Mouse (Mus musculus): Measurements from ENCODE around the gene Zfp791. TPM values are rescaled to one million over a fixed set of nuclear protein-coding genes. Genes with fewer than 3 reads are reported as not detected.
A peak's percentile ranks its signal among the peaks of the same experiment; 100 is the strongest.
"Not testable (repeated sequence)": the region's sequence is repeated elsewhere in the genome, so short reads cannot be mapped to it uniquely, and the experiment has no call there.

The Zfp791 gene
- 1.0 and 1.2 TPM in 2 replicates for polyA plus RNA-seq (2015; fragmentation: Nextera tagmentation; extraction: Ambion mirVana)

DNA sequence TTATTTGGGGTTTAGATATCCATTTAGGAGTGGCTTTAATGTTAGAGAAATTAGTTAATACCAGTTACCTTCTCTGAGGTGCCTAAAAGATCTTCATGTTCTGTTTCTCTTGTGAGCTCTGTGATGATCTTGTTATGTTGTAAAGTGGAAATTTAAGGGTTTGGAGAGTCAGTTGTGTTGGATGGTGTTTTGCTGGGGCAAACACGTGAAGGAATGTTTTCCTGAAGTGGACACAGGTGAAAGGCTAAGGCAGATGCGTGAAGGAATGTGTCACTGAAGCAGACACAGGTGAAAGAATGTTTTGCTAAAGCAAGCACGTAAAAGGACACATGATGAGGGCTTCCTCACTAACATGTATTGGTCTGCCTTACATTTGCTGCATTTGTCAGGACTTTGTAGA, at the start of gene Zfp791:
TSS of gene Zfp791 (minus strand) at position 101 of the 400 bp plus-strand sequence.
- Histone ChIP-seq H3K9ac (no peak within 1 kb of the TSS), H3K9me3 (no peaks in the 10 kb centered on the region), H3K4me2 (no peak within 1 kb of the TSS), H3K4me1 (0 out of 2 replicates have a peak, but pooled peaks cover 4% of the 10 kb centered on the region), H3K27ac (replicated peaks) (no peak within 1 kb of the TSS), H3K4me3 (no peak within 1 kb of the TSS), H3K36me3 (no peaks in the 10 kb centered on the region), H3K27me3 (replicated peaks) (no peaks in the 10 kb centered on the region)
- no peak for ATAC-seq (ENCODE audit: extremely low read depth, insufficient number of reproducible peaks, low FRiP score, low TSS enrichment)
- WGBS, result 64% methylated on average over 3 of the region's 3 CpGs

DNA sequence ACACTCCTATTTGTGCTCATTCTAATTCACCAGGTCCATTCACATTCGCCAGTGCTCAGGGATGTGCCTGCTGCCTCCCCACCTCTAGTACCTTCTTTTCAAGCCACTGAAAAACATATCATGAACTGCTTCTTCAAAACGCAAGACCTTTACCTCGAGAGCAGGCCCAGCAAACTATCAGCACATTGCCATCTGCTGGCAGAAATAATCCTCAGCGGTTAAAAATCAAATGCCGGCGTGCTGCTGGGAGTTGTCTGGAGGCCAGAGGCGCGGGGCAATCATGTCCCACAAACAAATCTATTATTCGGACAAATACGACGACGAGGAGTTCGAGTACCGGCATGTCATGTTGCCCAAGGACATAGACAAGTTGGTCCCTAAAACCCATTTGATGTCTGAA, 48.4 kb upstream of the Zfp791 start:
- Histone ChIP-seq H3K9ac (no peak overlapping the region), H3K9me3 (no peaks in the 10 kb centered on the region), H3K27ac (replicated peaks) (no peak overlapping the region), H3K27me3 (replicated peaks) (no peaks in the 10 kb centered on the region), H3K4me2 (no peak overlapping the region), H3K4me3 (no peak overlapping the region), H3K4me1 (no peaks in the 10 kb centered on the region), H3K36me3 (no peaks in the 10 kb centered on the region)
- WGBS, result 25% methylated on average over 14 of the region's 14 CpGs
- no peak for ATAC-seq (ENCODE audit: extremely low read depth, insufficient number of reproducible peaks, low FRiP score, low TSS enrichment)

DNA sequence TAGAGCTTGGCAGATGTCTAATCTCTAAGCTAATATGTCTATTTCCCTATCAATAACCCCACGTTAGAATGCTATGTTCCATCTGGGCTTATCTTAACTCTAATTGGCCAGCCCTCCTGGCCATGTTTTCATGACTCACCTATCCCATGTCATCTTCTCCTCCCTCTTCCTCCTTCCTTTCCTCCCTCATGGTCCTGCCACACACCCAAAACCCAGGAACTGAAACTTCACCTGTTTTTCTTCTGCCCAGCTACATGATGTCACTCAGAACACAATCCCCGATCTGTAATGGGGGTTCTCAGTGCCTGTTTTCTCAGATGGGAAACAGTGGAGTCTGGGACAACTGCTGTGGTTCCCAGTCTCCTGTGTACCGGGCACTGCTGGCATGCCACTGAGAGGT, 28.7 kb upstream of the Zfp791 start, which contains the start of gene Cks1brt:
TSS of gene Cks1brt (plus strand) at position 301 of the 400 bp plus-strand sequence.
- H3K4me1 ChIP-seq, result no peaks in the 10 kb centered on the region
- H3K27ac ChIP-seq (replicated peaks), result no peak within 1 kb of the TSS
- H3K9ac ChIP-seq, result no peak within 1 kb of the TSS
- no peak for ATAC-seq (ENCODE audit: extremely low read depth, insufficient number of reproducible peaks, low FRiP score, low TSS enrichment)
- no peak within 1 kb of the TSS for H3K4me2 ChIP-seq
- no peaks in the 10 kb centered on the region for H3K27me3 ChIP-seq (replicated peaks)
- no peak within 1 kb of the TSS for H3K4me3 ChIP-seq
- H3K36me3 ChIP-seq, result no peaks in the 10 kb centered on the region
- 78% methylated on average over 3 of the region's 3 CpGs for WGBS
- H3K9me3 ChIP-seq, result peaks cover 49% of the 10 kb centered on the region

DNA sequence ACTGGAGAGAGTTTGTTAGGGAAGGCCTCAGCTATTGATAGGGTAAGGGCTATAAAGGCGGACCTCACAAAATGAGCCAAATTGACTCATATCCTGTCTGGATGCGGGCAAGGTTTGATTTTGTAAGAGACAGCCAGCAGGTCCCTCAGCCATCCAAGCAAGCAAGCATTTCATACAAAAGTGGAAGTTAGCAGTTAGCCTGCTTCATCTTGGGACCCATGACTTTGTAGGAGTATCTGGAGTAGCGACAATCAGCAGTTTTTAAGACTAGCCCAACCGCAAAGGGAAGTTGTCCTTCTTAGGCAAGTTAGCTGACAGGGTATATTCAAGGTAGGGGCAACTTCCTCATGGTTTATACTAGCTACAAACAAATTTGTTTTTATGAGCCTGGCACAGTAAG, 19.6 kb upstream of the Zfp791 start:
- Histone ChIP-seq H3K4me3 (no peak overlapping the region), H3K4me1 (no peaks in the 10 kb centered on the region), H3K27ac (replicated peaks) (no peak overlapping the region), H3K4me2 (no peak overlapping the region), H3K9me3 (peaks cover 36% of the 10 kb centered on the region), H3K27me3 (replicated peaks) (no peaks in the 10 kb centered on the region), H3K9ac (no peak overlapping the region), H3K36me3 (no peaks in the 10 kb centered on the region)
- 80% methylated on average over 4 of the region's 4 CpGs for WGBS
- no peak for ATAC-seq (ENCODE audit: extremely low read depth, insufficient number of reproducible peaks, low FRiP score, low TSS enrichment)

DNA sequence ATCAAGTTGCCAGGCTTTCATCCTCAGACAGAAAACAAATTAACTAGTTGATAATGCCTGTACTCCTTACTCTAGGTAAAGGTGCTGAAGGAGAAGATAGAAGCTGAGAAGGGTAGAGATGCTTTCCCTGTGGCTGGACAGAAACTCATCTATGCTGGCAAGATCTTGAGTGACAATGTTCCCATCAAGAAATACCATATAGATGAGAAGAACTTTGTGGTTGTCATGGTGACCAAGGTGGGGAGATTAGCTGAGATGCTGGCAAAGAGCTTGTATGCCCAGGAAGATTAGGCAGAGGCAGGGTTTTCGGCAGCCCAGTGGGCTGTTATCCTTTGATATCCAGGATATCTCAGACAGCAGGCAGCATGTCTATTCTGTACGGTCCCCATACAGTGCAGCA, 12.8 kb upstream of the Zfp791 start:
- WGBS, result 75% methylated on average over 2 of the region's 2 CpGs
- H3K4me2 ChIP-seq; H3K4me1 ChIP-seq; H3K9ac ChIP-seq; H3K4me3 ChIP-seq; H3K9me3 ChIP-seq; H3K27me3 ChIP-seq (replicated peaks); ATAC-seq (ENCODE audit: extremely low read depth, insufficient number of reproducible peaks, low FRiP score, low TSS enrichment); H3K36me3 ChIP-seq; H3K27ac ChIP-seq (replicated peaks): not testable (repeated sequence)

DNA sequence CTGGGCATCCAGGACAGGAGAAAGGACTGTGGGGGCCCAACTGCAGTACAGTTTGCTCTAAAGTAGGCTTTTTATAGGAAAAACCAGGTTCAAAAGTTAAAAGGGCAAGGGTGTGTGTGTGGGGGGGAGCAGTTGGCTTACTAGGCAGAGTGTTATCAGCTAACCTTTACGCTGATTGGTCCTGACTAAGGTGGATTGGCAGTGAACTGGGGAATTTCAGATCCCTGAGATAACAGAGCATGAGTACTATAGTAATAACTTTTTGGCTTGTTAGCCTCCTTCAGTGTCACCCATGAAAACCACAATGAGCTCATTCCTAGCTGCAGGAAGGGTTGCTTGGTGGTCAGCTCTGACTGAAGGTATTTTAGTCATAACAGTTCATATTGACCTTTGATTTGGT, 9.4 kb upstream of the Zfp791 start:
- no peaks in the 10 kb centered on the region for H3K4me1 ChIP-seq
- WGBS, result 80% methylated on average over 1 of the region's 1 CpGs
- no peak overlapping the region for H3K9ac ChIP-seq
- H3K4me2 ChIP-seq, result no peak overlapping the region
- no peak for ATAC-seq (ENCODE audit: extremely low read depth, insufficient number of reproducible peaks, low FRiP score, low TSS enrichment)
- H3K36me3 ChIP-seq, result no peaks in the 10 kb centered on the region
- H3K27ac ChIP-seq (replicated peaks), result no peak overlapping the region
- peaks cover 7% of the 10 kb centered on the region; the same call in 1 of the 2 replicates for H3K27me3 ChIP-seq (replicated peaks)
- H3K4me3 ChIP-seq, result no peak overlapping the region
- peaks cover 4% of the 10 kb centered on the region; the same call in 1 of the 2 replicates for H3K9me3 ChIP-seq

DNA sequence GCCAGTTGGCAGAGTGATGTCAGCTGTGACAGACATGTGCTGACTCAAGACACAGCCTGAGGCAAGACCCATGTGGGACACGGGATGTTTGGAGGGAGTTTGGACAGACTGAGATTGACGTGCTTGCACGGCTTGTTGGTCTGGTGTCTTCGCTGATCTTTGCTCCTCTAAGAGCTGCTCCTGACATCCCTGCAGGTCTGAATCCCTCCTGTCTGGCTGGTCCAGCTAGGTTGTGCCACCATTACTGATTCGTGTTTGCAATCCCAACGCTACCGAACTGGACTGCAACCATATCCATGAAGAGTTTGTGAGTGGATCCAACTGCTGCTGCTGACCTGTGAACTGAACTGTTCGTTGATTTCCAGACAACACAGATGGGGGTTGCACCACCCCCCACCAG, 796 bp upstream of the Zfp791 start:
- 82% methylated on average over 8 of the region's 8 CpGs for WGBS
- H3K36me3 ChIP-seq, result no peaks in the 10 kb centered on the region
- H3K4me3 ChIP-seq, result no peak overlapping the region
- no peaks in the 10 kb centered on the region for H3K27me3 ChIP-seq (replicated peaks)
- H3K9ac ChIP-seq, result no peak overlapping the region
- H3K27ac ChIP-seq (replicated peaks), result no peak overlapping the region
- H3K4me1 ChIP-seq, result 0 out of 2 replicates have a peak, but pooled peaks cover 4% of the 10 kb centered on the region
- no peaks in the 10 kb centered on the region for H3K9me3 ChIP-seq
- no peak overlapping the region for H3K4me2 ChIP-seq
- no peak for ATAC-seq (ENCODE audit: extremely low read depth, insufficient number of reproducible peaks, low FRiP score, low TSS enrichment)

DNA sequence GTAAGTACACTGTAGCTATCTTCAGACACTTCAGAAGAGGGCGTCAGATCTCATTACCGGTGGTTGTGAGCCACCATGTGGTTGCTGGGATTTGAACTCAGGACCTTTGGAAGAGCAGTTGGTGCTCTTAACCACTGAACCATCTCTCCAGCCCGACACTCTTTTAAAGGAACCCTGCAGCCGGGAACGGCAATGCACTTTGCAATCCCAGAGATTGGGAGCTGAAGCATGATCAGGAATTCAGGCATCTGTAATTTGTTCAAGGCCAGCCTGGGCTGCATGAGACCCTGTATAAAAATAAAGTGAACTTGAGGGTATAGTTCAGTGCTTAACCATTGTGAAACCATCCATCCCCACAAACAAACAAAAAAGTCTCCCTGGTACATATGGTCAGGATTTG, 2.6 kb downstream of the Zfp791 start:
- H3K4me2 ChIP-seq; H3K4me3 ChIP-seq; ATAC-seq (ENCODE audit: extremely low read depth, insufficient number of reproducible peaks, low FRiP score, low TSS enrichment); H3K4me1 ChIP-seq; H3K36me3 ChIP-seq; H3K9ac ChIP-seq; H3K27me3 ChIP-seq (replicated peaks); H3K9me3 ChIP-seq; H3K27ac ChIP-seq (replicated peaks): not testable (repeated sequence)
- WGBS, result 67% methylated on average over 5 of the region's 5 CpGs

DNA sequence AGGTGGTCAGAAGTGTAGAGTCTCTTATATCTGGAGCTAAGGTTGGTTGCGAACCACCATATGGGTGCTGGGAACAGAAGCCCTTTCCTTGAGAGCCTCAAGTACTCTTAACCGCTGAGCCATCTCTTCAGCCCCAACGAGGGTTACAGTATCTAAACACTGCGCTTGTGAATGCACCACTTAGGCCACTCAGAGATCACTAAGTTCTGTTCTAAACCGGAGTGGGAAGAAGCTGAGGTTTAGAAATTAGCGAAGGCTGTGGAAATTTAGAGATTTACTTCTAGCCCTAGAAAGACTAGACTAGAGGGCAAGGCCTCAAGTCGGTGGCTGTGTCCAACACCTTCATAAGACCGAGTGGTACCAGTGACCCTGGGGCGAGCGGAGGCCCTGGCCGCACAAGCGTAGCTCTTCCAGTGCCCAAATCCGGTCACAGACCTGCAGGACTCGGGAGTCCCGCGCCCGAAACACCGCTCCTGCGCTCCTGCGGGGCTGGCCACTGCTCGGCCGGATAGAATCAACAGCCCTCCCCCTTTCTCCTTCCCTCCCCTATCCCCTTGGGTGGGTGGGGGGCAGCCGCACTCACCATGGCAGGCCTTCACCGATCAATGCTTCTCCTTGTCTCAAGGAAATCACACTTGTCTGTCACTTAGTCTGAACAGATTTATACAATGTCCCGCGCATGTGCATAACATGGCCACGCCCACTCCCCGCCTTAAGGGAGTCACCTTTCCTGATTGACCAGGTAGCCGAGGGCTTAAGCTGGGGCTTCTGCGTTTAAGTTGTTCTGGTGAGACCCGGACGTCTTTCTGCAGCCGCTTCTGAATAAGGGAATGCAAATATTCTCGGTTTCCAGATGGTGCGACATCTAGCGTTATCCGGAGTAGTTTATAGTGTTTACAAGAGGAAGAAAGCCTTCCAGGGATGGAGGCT, 3.6 kb downstream of the Zfp791 start:
- H3K9ac ChIP-seq, result peak overlapping the region; percentile 82
- peak overlapping the region; percentile 74 for H3K4me2 ChIP-seq
- no peaks in the 10 kb centered on the region for H3K9me3 ChIP-seq
- H3K36me3 ChIP-seq, result 0 out of 2 replicates have a peak, but pooled peaks cover 2% of the 10 kb centered on the region
- WGBS, result 6% methylated on average over 37 of the region's 37 CpGs
- no peak for ATAC-seq (ENCODE audit: extremely low read depth, insufficient number of reproducible peaks, low FRiP score, low TSS enrichment)
- H3K27ac ChIP-seq (replicated peaks), result peak overlapping the region; percentile 55
- peak overlapping the region; percentile 67 for H3K4me3 ChIP-seq
- no peaks in the 10 kb centered on the region for H3K27me3 ChIP-seq (replicated peaks)
- 0 out of 2 replicates have a peak, but pooled peaks cover 4% of the 10 kb centered on the region for H3K4me1 ChIP-seq

DNA sequence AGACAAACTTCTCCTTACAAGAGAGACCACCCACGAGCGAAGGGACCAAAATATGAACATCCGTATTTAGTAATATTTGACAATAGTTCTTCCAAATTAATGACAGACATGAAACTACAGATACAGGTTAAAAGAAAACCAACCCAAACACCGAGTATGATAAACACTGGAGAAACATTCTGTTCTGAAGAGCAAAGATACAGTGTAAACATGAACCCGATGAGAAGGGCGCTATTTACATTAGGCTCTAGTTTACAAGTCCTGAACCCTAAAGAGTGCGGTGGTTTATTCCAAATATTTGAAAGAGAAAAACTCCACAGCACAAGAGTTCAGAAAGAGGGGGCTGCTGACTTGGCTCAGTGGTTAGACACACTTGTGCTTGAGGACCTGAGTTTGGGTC, 5.9 kb downstream of the Zfp791 start:
- Histone ChIP-seq H3K4me2 (no peak overlapping the region), H3K36me3 (peaks cover 12% of the 10 kb centered on the region), H3K4me1 (0 out of 2 replicates have a peak, but pooled peaks cover 4% of the 10 kb centered on the region), H3K27ac (replicated peaks) (no peak overlapping the region), H3K27me3 (replicated peaks) (no peaks in the 10 kb centered on the region), H3K9me3 (no peaks in the 10 kb centered on the region), H3K9ac (no peak overlapping the region), H3K4me3 (no peak overlapping the region)
- ATAC-seq (ENCODE audit: extremely low read depth, insufficient number of reproducible peaks, low FRiP score, low TSS enrichment), result no peak
- 79% methylated on average over 7 of the region's 7 CpGs for WGBS

DNA sequence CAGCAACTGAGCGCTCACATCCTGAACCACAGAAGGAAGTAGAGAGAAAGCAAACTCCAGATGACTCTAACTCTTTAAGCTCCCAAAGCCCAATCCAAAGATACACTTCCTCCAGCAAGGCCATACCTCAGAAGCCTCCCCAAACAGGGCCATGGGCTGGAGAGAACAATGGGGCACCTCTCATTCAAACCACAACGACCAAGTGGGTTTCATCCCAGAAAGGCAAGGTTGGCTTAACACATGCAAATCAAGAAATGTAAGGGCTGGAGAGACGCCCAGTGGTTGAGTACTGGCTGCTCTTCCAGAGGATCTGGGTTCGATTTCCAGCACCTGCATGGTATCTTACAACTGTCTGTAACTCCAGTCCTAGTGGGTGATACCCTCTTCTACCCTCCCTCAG, 7.4 kb downstream of the Zfp791 start:
- no peak overlapping the region for H3K27ac ChIP-seq (replicated peaks)
- 72% methylated on average over 4 of the region's 4 CpGs for WGBS

More for the DNA sequence above, 7.4 kb downstream of the Zfp791 start:
- no peaks in the 10 kb centered on the region for H3K27me3 ChIP-seq (replicated peaks)
- H3K4me2 ChIP-seq, result no peak overlapping the region
- peaks cover 27% of the 10 kb centered on the region for H3K36me3 ChIP-seq
- H3K4me1 ChIP-seq, result 0 out of 2 replicates have a peak, but pooled peaks cover 4% of the 10 kb centered on the region
- no peak overlapping the region for H3K9ac ChIP-seq
- ATAC-seq (ENCODE audit: extremely low read depth, insufficient number of reproducible peaks, low FRiP score, low TSS enrichment), result no peak
- H3K4me3 ChIP-seq, result no peak overlapping the region
- no peaks in the 10 kb centered on the region for H3K9me3 ChIP-seq
